Mouse (Mus musculus) brain, embryonic 14.5 days (tissue): Measurements from ENCODE around the gene Ptms. TPM values are rescaled to one million over a fixed set of nuclear protein-coding genes. Genes with fewer than 3 reads are reported as not detected.

Experiments
- DNase-seq: peaks from one replicate; pipeline ENCODE4 v3.0.0-alpha.2; 2011; ENCODE audit warnings: low read depth
- CTCF ChIP-seq: fragments of 200-500 bp; IDR thresholded peaks from 2 replicates; pipeline ENCODE4 v1.5.1; 2012; ENCODE audit warnings: inconsistent platforms, mild to moderate bottlenecking, moderate library complexity, borderline replicate concordance; ENCODE audit not compliant: insufficient read depth, insufficient read length; ENCODE audit errors: extremely low read depth
- POLR2A ChIP-seq: fragments of 200-500 bp; IDR thresholded peaks from 2 replicates; pipeline ENCODE4 v1.6.1; 2012; ENCODE audit warnings: mild to moderate bottlenecking, inconsistent platforms, borderline replicate concordance; ENCODE audit not compliant: poor library complexity, insufficient read depth, insufficient read length, severe bottlenecking; ENCODE audit errors: extremely low read depth
- polyA plus RNA-seq: library from polyadenylated mRNA; depleted of rRNA; stranded (reverse); fragments of >200 nt; gene quantifications from 2 replicates; pipeline ENCODE4 v1.2.3, GENCODE M21; 2012

The Ptms gene
- polyA plus RNA-seq, 1 experiment: 2,630 TPM

- DNase-seq: peak; percentile 83
- TF ChIP-seq POLR2A (no peak), CTCF (no peak)
These were observed 4.6 kb downstream of the Ptms start for GRCm38 (mm10) chr6:124915160-124915941.

DNA sequence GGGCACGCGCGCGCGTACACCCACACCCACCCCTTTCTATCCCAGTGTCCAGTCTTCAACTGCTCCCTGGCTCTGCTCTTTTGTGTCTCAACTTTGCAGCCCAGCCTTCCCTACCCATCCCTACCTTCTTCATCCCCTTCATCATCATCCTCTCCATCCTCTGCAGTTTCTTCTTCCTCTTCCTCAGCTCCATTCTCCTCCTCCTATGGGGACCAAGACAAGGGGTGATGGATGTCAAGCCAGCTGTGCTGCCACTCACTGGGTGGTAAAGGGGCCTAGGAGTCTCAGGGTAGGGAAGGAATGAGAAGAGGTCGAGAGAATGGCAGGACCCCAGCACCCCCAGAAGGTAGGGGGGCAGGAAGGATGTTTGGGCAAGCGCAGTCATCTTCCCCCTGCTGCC is 5.4 kb downstream of the Ptms start:
- TF ChIP-seq CTCF: no peak
- TF ChIP-seq POLR2A: no peak

DNA sequence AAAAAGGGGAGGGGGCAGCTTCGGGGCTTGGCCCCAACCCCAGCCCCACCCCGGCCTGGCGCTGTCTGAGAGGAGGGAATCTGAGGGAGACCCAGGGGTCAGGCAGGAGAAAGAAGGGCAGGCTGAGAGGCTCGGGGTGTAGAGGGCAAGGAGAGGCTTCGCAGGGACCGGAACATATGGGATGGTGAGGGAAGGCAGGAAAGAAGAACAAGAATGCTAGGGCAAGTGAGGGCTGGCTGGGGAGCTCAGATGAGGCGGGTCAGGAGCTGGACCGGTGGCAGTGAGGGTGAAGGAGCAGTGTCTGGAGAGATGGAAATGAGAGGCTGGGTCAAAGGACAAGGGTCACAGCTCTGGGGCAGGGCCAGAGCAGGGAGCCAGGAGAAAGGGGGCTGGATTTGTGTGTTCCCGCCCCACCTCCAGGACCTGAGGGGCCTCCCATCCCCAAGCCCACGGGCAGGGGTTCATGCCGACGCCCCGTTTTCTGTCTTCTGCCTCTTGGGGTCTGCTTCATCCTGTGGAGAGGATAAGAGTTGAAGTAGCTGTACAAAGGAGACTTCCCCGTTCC is 6.1 kb downstream of the Ptms start:
- TF ChIP-seq CTCF (no peak), POLR2A (no peak)
- no peak for DNase-seq

More for the DNA sequence above, 5.4 kb downstream of the Ptms start:
- DNase-seq: no peak

DNA sequence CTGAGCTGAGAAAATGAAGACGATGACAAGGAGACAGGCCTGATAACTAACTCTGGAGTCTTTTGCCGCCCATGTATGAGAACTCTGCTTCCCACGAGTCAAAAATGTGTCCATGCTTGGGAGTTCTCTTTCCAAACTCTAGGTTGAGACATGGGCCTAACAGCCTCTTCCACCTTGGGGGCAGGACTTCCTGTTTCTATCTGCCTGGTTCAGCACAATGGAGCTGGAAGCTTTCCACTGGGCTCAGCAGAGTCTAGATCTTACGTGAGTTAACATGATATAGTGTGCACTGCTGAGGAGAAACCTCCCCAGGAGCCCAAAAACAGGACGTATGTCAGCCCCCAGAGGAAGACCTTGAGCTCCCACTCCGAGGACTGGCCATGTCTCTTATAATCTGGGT is 6.7 kb downstream of the Ptms start:
- no peak for TF ChIP-seq POLR2A
- DNase-seq: no peak

GRCm38 (mm10) chr6:124911533-124912218 is 8.2 kb downstream of the Ptms start, which contains the start of gene Lag3:
Lag3 (minus strand) TSS chr6:124911705.
- TF ChIP-seq POLR2A (no peak), CTCF (no peak)
- no peak for DNase-seq

GRCm38 (mm10) chr6:124910032-124910431 is 9.9 kb downstream of the Ptms start:
- DNase-seq: no peak
- TF ChIP-seq POLR2A (no peak), CTCF (no peak)

DNA sequence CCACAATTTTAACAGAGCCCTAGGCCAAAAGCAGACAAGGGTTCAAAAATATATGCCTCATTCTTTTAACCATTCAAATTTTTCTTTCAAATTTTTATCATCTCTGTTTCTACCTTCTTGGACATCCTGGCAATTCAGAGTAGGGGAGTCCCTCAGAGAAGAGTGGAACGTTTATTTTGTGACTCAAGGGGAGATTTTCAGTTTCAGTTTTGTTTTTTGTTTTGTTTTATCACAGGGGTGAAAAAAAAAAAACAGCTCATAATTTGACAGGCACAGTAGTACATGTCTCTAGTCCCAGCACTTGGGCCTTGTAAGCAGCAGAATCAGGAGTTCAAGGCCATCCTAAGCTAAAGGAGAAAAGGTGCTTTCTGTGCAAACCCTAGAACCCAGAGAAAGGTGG is 12.1 kb downstream of the Ptms start:
- no peak for TF ChIP-seq CTCF
- TF ChIP-seq POLR2A: no peak
- no peak for DNase-seq

DNA sequence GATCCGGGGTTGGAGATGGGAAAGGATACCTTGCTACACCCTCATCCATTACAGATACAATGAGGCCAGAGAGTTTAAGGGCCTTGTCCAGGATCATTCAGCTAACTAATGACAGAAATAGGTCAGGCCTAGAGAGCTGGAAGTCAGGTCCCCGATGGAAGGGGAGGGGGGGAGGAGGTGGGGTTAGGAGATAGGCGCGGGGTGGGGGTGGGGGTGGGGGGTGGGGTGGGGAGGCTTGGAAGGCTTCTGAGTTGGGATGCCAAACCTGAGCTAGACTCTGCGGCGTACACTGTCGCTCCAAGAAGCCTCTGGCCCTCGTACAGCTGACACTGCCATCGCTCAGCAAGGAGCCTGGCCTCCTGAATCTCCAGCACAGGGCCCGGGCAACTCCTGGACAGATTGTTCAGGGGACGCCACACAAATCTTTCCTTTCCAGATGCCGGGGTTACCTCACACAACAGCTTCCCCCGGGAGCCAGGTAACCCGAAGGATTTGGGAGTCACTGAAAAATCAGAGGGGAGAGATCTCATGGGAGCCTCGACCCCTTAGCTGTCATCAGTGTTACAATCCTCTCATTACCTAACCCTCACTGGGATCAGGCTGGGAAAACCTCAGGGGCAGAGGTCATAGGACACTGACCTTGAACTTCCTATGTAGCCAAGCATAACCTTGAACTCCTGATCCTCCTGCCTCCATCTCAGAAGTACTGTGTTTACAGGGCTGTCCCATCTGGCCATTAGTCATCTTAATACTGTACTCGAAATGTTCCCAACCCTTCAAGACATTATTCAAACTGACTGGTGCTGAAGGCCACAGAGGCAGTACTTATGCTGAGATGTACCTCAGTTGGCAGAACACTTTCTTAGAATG is 14.7 kb downstream of the Ptms start:
- TF ChIP-seq CTCF (no peak), POLR2A (no peak)
- DNase-seq: peak; percentile 45

DNA sequence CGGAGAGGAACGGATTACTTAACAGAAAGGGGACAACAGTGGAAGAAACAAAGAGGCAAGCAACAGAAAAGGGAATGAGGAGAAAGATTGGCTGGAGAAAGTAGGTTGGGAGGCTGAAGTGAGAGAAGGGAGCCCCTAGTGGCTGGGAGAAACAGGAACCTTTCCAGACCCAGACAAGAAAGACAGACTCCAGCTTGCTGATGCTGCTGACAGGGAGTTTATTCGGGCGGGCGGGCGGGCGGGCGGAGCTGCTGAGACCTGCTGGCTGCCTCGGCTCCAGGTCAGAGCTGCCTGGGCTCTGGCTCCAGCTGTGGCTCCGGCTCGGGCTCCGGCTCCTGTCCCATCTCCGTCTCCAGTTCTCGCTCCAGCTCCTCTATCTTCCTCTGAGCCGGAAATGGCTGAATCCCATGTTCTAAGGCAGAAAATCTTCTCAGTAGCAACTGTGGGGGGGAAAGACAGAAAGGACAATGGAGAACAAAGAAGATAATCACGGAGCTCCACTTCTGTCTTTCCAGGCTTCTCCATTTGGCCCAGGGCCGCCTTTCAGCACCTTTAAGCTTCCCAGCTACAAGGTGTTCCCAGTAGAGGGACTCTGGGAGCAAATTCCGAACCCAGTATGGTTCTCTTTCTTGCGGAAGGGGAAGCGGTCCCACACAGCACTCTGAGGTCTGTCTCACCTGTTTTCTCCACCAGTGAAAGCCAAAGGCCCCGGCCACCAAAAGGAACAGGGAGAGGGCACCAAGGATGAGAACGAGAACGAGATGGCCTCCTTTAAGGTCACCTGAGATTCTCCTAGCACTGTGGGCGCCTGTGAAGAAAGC is 15.5 kb downstream of the Ptms start:
- DNase-seq: peak; percentile 97
- TF ChIP-seq CTCF: peak; percentile 75
- TF ChIP-seq POLR2A: peak; percentile 53; the same call in 1 of the 2 replicates

- peak; percentile 96 for DNase-seq
- TF ChIP-seq POLR2A (no peak; the same call in 1 of the 2 replicates), CTCF (peak; percentile 97)
These were observed 16.2 kb downstream of the Ptms start for GRCm38 (mm10) chr6:124903580-124904151.
